10 mouse cellular contexts compared by ENCODE assay signal in the genomic region with DNA sequence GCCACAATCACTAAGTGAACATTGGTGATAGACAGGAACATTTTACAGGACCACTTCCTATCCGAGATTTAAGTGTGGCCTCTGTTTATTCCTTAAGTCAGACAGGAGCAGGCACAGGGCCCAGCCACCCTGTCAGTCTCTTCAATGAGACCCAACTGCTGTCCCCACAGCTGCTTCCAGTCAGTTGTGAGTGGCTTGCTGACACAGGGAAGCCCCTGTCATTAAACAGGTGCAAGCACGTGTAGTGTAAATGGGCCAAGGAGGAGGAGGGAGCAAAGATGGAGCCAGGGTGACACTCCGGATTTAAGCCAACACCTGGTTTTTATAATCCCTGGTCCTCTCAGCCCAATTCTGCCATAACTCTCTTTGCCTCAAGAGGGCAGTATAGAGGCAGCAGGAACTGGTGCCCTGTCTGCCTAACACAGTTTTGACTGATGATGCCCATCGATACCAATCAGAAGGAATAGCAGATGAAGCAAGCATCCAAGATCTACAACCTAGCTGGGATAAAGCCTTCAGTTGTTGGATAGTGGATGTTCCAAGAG. TPM values are rescaled to one million over a fixed set of nuclear protein-coding genes. Genes with fewer than 3 reads are reported as not detected.
DNase-seq lines count a peak whose midpoint lies in the region; ATAC-seq lines count a peak whose summit lies in the region.
"Had no signal": no experiment of that assay in that cellular context is flagged by ENCODE, and none has a peak within 500 bp of the region (broad histone marks: within the 10 kb centered on the region; RNA-seq: fewer than 3 reads in every experiment).

No protein-coding gene starts in this region.

- no peak overlapping the region for H3K9ac ChIP-seq in kidney, embryonic 16.5 days (replicated peaks; ENCODE audit: low read length)
- no peak overlapping the region for H3K9ac ChIP-seq in embryonic facial prominence, embryonic 15.5 days
- H3K9ac ChIP-seq: embryonic facial prominence, embryonic 12.5 days; liver, embryonic 15.5 days had no signal

- intact Hi-C loops in left cerebral cortex, postnatal 4 days (cut with DNase I): no loop called here

- H3K36me3 ChIP-seq in kidney, embryonic 16.5 days (ENCODE audit: insufficient read depth, low read length): no peaks in the 10 kb centered on the region
- no peaks in the 10 kb centered on the region for H3K36me3 ChIP-seq in embryonic facial prominence, embryonic 15.5 days
- H3K36me3 ChIP-seq: embryonic facial prominence, embryonic 12.5 days; liver, embryonic 15.5 days had no signal

- H3K9me3 ChIP-seq in kidney, embryonic 16.5 days (ENCODE audit: low read length): no peaks in the 10 kb centered on the region
- no peaks in the 10 kb centered on the region for H3K9me3 ChIP-seq in embryonic facial prominence, embryonic 15.5 days (replicated peaks)
- H3K9me3 ChIP-seq: embryonic facial prominence, embryonic 12.5 days; liver, embryonic 15.5 days had no signal

- ATAC-seq in kidney, embryonic 16.5 days (ENCODE audit: low FRiP score, low TSS enrichment): no peak
- ATAC-seq in embryonic facial prominence, embryonic 15.5 days (ENCODE audit: insufficient number of reproducible peaks, low FRiP score, low TSS enrichment, low read depth): no peak

- no peaks in the 10 kb centered on the region for H3K4me1 ChIP-seq in kidney, embryonic 16.5 days (ENCODE audit: insufficient read depth, low read length)
- H3K4me1 ChIP-seq in embryonic facial prominence, embryonic 15.5 days: peaks cover 28% of the 10 kb centered on the region
- H3K4me1 ChIP-seq: liver, embryonic 15.5 days had no signal

- WGBS in kidney, embryonic 16.5 days: 25% methylated on average over 4 of the region's 4 CpGs
- WGBS in embryonic facial prominence, embryonic 15.5 days: 16% methylated on average over 4 of the region's 4 CpGs

- H3K4me3 ChIP-seq in kidney, embryonic 16.5 days (ENCODE audit: low read length): no peak overlapping the region
- H3K4me3 ChIP-seq in embryonic facial prominence, embryonic 15.5 days (replicated peaks): no peak overlapping the region
- H3K4me3 ChIP-seq: embryonic facial prominence, embryonic 12.5 days; liver, embryonic 15.5 days had no signal

- peak; percentile 53 for DNase-seq in kidney, adult 9 months
- peak; percentile 77 for DNase-seq in MN1 (ENCODE audit: low spot score)
- peak; percentile 13 for DNase-seq in c-Kit-positive CD71-negative TER-119-negative erythroid progenitor cells, embryonic 14.5 days (ENCODE audit: low read depth)
- peak; percentile 47 for DNase-seq in left cerebral cortex, postnatal 4 days
- peak; percentile 39 for DNase-seq in skeletal muscle tissue, adult 2 months (ENCODE audit: low read depth, low spot score)
- no peak for DNase-seq in gastrocnemius, postnatal 10 days

- H3K4me2 ChIP-seq in kidney, embryonic 16.5 days (replicated peaks; ENCODE audit: low read depth, low read length): no peak overlapping the region
- H3K4me2 ChIP-seq in embryonic facial prominence, embryonic 15.5 days (replicated peaks): no peak overlapping the region
- H3K4me2 ChIP-seq: embryonic facial prominence, embryonic 12.5 days; liver, embryonic 15.5 days had no signal

- no peak overlapping the region for H3K27ac ChIP-seq in kidney, embryonic 16.5 days (ENCODE audit: low read length)
- 0 out of 2 replicates have a peak overlapping the region, but pooled peaks have one; percentile 28 for H3K27ac ChIP-seq in embryonic facial prominence, embryonic 15.5 days (replicated peaks)
- H3K27ac ChIP-seq: liver, embryonic 15.5 days had no signal

- peaks cover 7% of the 10 kb centered on the region; the same call in 1 of the 2 replicates for H3K27me3 ChIP-seq in kidney, embryonic 16.5 days (ENCODE audit: insufficient read depth, low read length)
- peaks cover 13% of the 10 kb centered on the region for H3K27me3 ChIP-seq in embryonic facial prominence, embryonic 15.5 days
- H3K27me3 ChIP-seq: embryonic facial prominence, embryonic 12.5 days; liver, embryonic 15.5 days had no signal

RNA-seq across cellular contexts. Expression of gene Myo18b, which starts 19.2 kb away (rescaled TPM):
- 0.39 and 0.41 TPM in 2 replicates for polyA plus RNA-seq in kidney, embryonic 16.5 days (2015; fragmentation: Nextera tagmentation; extraction: Ambion mirVana)
- 2.6 and 4.4 TPM in 2 replicates for polyA plus RNA-seq in embryonic facial prominence, embryonic 15.5 days (2015; fragmentation: Nextera tagmentation; extraction: Ambion mirVana)
- total RNA-seq in left cerebral cortex, postnatal 4 days (2021): 1 to 10 TPM; 5.6 to 6.8 TPM
- 100 to 1,000 TPM; 327 to 359 TPM for total RNA-seq in gastrocnemius, postnatal 10 days (2021)

Comparison
In these comparisons a context has a peak if more than half of its experiments do, and no peak if none do; other contexts are left out.
1. RNA of gene Myo18b, which starts 19.2 kb away (total RNA-seq): 327 to 359 TPM in gastrocnemius, postnatal 10 days; 5.6 to 6.8 TPM in left cerebral cortex, postnatal 4 days; every median in the first group is over 10 times any median in the second.